Mouse (Mus musculus) MEL (cell line): Measurements from ENCODE around the gene Cacna1c. TPM values are rescaled to one million over a fixed set of nuclear protein-coding genes. Genes with fewer than 3 reads are reported as not detected.

Experiments
- DNase-seq: peaks from one replicate; pipeline ENCODE4 v3.0.0; 2011; ENCODE audit warnings: low read depth, low spot score
- H3K27ac ChIP-seq: 2 replicates; pipeline ENCODE4 v1.5.1; 2012; ENCODE audit warnings: low read depth, mild to moderate bottlenecking, control low read depth, low read length, moderate library complexity; ENCODE audit not compliant: control insufficient read depth
- H3K27me3 ChIP-seq, 2 experiments: fragments of 150-350 bp in 1 of 2; sonication (generic) in 1 of 2; 2 replicates each; pipeline ENCODE4 v1.6.1; 2012; ENCODE audit warnings: low read length in 2 of 2, mild to moderate bottlenecking in 2 of 2, improper control_type of control experiment in 1 of 2, moderate library complexity in 1 of 2; ENCODE audit not compliant: insufficient read depth in 2 of 2, control insufficient read depth in 1 of 2
- H3K36me3 ChIP-seq, 2 experiments: 2 replicates each; pipeline ENCODE4 v1.6.1; 2012 to 2014; ENCODE audit warnings: low read length in 2 of 2, improper control_type of control experiment in 1 of 2, inconsistent platforms in 1 of 2, mild to moderate bottlenecking in 1 of 2; ENCODE audit not compliant: insufficient read depth in 2 of 2, control insufficient read depth in 1 of 2
- H3K4me1 ChIP-seq, 2 experiments: fragments of 150-350 bp in 1 of 2; sonication (generic) in 1 of 2; 2 replicates each; pipeline ENCODE4 v1.6.1; 2012; ENCODE audit warnings: low read length in 2 of 2, improper control_type of control experiment in 1 of 2, mild to moderate bottlenecking in 1 of 2; ENCODE audit not compliant: insufficient read depth in 2 of 2, control insufficient read depth in 1 of 2
- H3K4me3 ChIP-seq, 2 experiments: fragments of 150-350 bp in 1 of 2; sonication (generic) in 1 of 2; 2 replicates each; pipeline ENCODE4 v1.5.1; 2012; ENCODE audit warnings: low read depth in 2 of 2, low read length in 2 of 2, mild to moderate bottlenecking in 2 of 2, moderate library complexity in 2 of 2, control low read depth in 1 of 2, improper control_type of control experiment in 1 of 2; ENCODE audit not compliant: control insufficient read depth in 1 of 2, insufficient read depth in 1 of 2
- H3K79me2 ChIP-seq: 2 replicates; pipeline ENCODE4 v1.6.1; 2012; ENCODE audit warnings: mild to moderate bottlenecking, low read length, moderate library complexity; ENCODE audit not compliant: control insufficient read depth, poor library complexity, insufficient read depth
- H3K9ac ChIP-seq: 2 replicates; pipeline ENCODE4 v1.6.1; 2012; ENCODE audit warnings: low read depth, mild to moderate bottlenecking, control low read depth, low read length, moderate library complexity; ENCODE audit not compliant: control insufficient read depth, poor library complexity, severe bottlenecking
- H3K9me3 ChIP-seq: fragments of 150-350 bp; sonication (generic); replicated peaks from 2 replicates; pipeline ENCODE4 v1.6.1; 2012; ENCODE audit warnings: mild to moderate bottlenecking, low read length, improper control_type of control experiment, moderate library complexity; ENCODE audit not compliant: insufficient read depth
- BHLHE40 ChIP-seq: IDR thresholded peaks from 2 replicates; pipeline ENCODE4 v1.6.1; 2012; ENCODE audit warnings: low read depth, mild to moderate bottlenecking, inconsistent platforms, low read length, improper control_type of control experiment, borderline replicate concordance
- CHD2 ChIP-seq: IDR thresholded peaks from 2 replicates; pipeline ENCODE4 v1.6.1; 2011; ENCODE audit warnings: low read length, improper control_type of control experiment
- E2F4 ChIP-seq: IDR thresholded peaks from 2 replicates; pipeline ENCODE4 v1.6.1; 2011; ENCODE audit warnings: low read depth, low read length, improper control_type of control experiment, borderline replicate concordance
- ELF1 ChIP-seq: IDR thresholded peaks from 2 replicates; pipeline ENCODE4 v1.6.1; 2014; ENCODE audit warnings: low read depth, mild to moderate bottlenecking, inconsistent platforms, low read length, improper control_type of control experiment, moderate library complexity
- EP300 ChIP-seq, 2 experiments: IDR thresholded peaks; 2 replicates each; pipeline ENCODE4 v1.6.1; 2011; ENCODE audit warnings: improper control_type of control experiment in 2 of 2, low read length in 2 of 2, low read depth in 1 of 2, mild to moderate bottlenecking in 1 of 2
- ETS1 ChIP-seq: IDR thresholded peaks from 2 replicates; pipeline ENCODE4 v1.6.1; 2012; ENCODE audit warnings: low read depth, mild to moderate bottlenecking, inconsistent platforms, low read length, improper control_type of control experiment, moderate library complexity
- GATA1 ChIP-seq: IDR thresholded peaks from 2 replicates; pipeline ENCODE4 v1.6.1; 2011; ENCODE audit warnings: low read depth, low read length, improper control_type of control experiment
- KAT2A ChIP-seq: conservative IDR thresholded peaks from 2 replicates; pipeline ENCODE4 v1.6.1; 2012; ENCODE audit warnings: low read depth, low read length, improper control_type of control experiment, inconsistent platforms
- MAFK ChIP-seq: IDR thresholded peaks from 2 replicates; pipeline ENCODE4 v1.6.1; 2011; ENCODE audit warnings: low read depth, mild to moderate bottlenecking, low read length, improper control_type of control experiment, borderline replicate concordance
- MXI1 ChIP-seq: IDR thresholded peaks from 2 replicates; pipeline ENCODE4 v1.6.1; 2011; ENCODE audit warnings: mild to moderate bottlenecking, low read depth, low read length, improper control_type of control experiment
- MYC ChIP-seq: IDR thresholded peaks from 2 replicates; pipeline ENCODE4 v1.6.1; 2011; ENCODE audit warnings: low read depth, mild to moderate bottlenecking, low read length, improper control_type of control experiment, moderate library complexity
- NELFE ChIP-seq: IDR thresholded peaks from 2 replicates; pipeline ENCODE4 v1.6.1; 2011; ENCODE audit warnings: low read depth, low read length, improper control_type of control experiment
- POLR2A ChIP-seq, 2 experiments: IDR thresholded peaks; 2 replicates each; pipeline ENCODE4 v1.6.1; 2011 to 2012; ENCODE audit warnings: low read length in 2 of 2, mild to moderate bottlenecking in 2 of 2, control low read depth in 1 of 2, improper control_type of control experiment in 1 of 2, low read depth in 1 of 2, moderate library complexity in 1 of 2; ENCODE audit not compliant: control insufficient read depth in 1 of 2, insufficient read depth in 1 of 2, poor library complexity in 1 of 2
- RAD21 ChIP-seq: IDR thresholded peaks from 2 replicates; pipeline ENCODE4 v1.6.1; 2011; ENCODE audit warnings: mild to moderate bottlenecking, low read depth, low read length, improper control_type of control experiment
- SIN3A ChIP-seq: IDR thresholded peaks from 2 replicates; pipeline ENCODE4 v1.6.1; 2012; ENCODE audit warnings: low read length, improper control_type of control experiment, inconsistent platforms
- TBP ChIP-seq: IDR thresholded peaks from 2 replicates; pipeline ENCODE4 v1.8.0; 2011; ENCODE audit warnings: low read depth, low read length, improper control_type of control experiment
- TCF12 ChIP-seq: IDR thresholded peaks from 2 replicates; pipeline ENCODE4 v1.6.1; 2014; ENCODE audit warnings: low read depth, mild to moderate bottlenecking, inconsistent platforms, low read length, improper control_type of control experiment, moderate library complexity
- USF1 ChIP-seq: IDR thresholded peaks from 2 replicates; pipeline ENCODE4 v1.6.1; 2014; ENCODE audit warnings: low read depth, mild to moderate bottlenecking, inconsistent platforms, low read length, improper control_type of control experiment, moderate library complexity
- USF2 ChIP-seq, 2 experiments: IDR thresholded peaks; 2 replicates each; pipeline ENCODE4 v1.6.1; 2011 to 2012; ENCODE audit warnings: improper control_type of control experiment in 2 of 2, low read length in 2 of 2, borderline replicate concordance in 1 of 2, inconsistent platforms in 1 of 2, low read depth in 1 of 2, mild to moderate bottlenecking in 1 of 2; ENCODE audit not compliant: insufficient read depth in 1 of 2
- ZKSCAN1 ChIP-seq: IDR thresholded peaks from 2 replicates; pipeline ENCODE4 v1.6.1; 2012; ENCODE audit warnings: low read depth, mild to moderate bottlenecking, inconsistent platforms, low read length, improper control_type of control experiment, moderate library complexity
- ZNF384 ChIP-seq: IDR thresholded peaks from 2 replicates; pipeline ENCODE4 v1.6.1; 2012; ENCODE audit warnings: low read depth, mild to moderate bottlenecking, inconsistent platforms, low read length, improper control_type of control experiment
- polyA plus RNA-seq, 2 experiments: library from polyadenylated mRNA; stranded (reverse) in 1 of 2; unstranded in 1 of 2; fragments of >175 nt in 1 of 2; fragments of >200 nt in 1 of 2; gene quantifications; 2 replicates each; pipeline versions ENCODE4 v1.2.1 to v1.2.4; 2012; ENCODE audit warnings: low replicate concordance in 2 of 2, low read depth in 1 of 2; ENCODE audit not compliant: insufficient read length in 2 of 2, insufficient read depth in 1 of 2, missing spikeins in 1 of 2
- total RNA-seq: library from RNA; depleted of rRNA; stranded (reverse); fragments of 300-350 nt; gene quantifications from 2 replicates; pipeline ENCODE4 v1.2.3, GENCODE M21; 2012

The Cacna1c gene
- total and polyA plus RNA-seq, 3 experiments, result 3.4 to 4.4 TPM; not detected in 1

GRCm38 (mm10) chr6:119017498-119017897 lies 178.7 kb downstream of the Cacna1c start:
- no peaks in the 10 kb centered on the region for H3K79me2 ChIP-seq
- peaks cover 0 to 5% of the 10 kb centered on the region in 2 experiments; a peak in 2 of 4 replicates for H3K36me3 ChIP-seq
- no peaks in the 10 kb centered on the region for H3K9me3 ChIP-seq
- peaks cover 2% of the 10 kb centered on the region in 2 experiments; a peak in 1 of 4 replicates for H3K4me1 ChIP-seq
- no peak overlapping the region for H3K4me3 ChIP-seq
- H3K27me3 ChIP-seq, result peaks cover 0 to 3% of the 10 kb centered on the region in 2 experiments; a peak in 2 of 4 replicates
- no peak for TF ChIP-seq CHD2
- no peak for TF ChIP-seq NELFE
- no peak for TF ChIP-seq ETS1
- TF ChIP-seq ZKSCAN1, result no peak
- TF ChIP-seq TBP, result no peak
- TF ChIP-seq MAFK, result no peak
- TF ChIP-seq TCF12, result no peak
- TF ChIP-seq SIN3A, result no peak
- TF ChIP-seq GATA1, result no peak
- TF ChIP-seq BHLHE40, result no peak
- TF ChIP-seq POLR2A (IDR thresholded peaks at IDR 0.05; ENCODE audit: control insufficient read depth in 1 of 2, insufficient read depth in 1 of 2, low read depth in 1 of 2, low read length in 2 of 2, poor library complexity in 1 of 2), result no peak
- TF ChIP-seq, all 39 proteins: peak for 0
- Histone ChIP-seq H3K27ac (no peak overlapping the region), H3K9ac (no peak overlapping the region)
- DNase-seq, result no peak

- H3K27ac ChIP-seq, result no peak overlapping the region
- no peaks in the 10 kb centered on the region for H3K9me3 ChIP-seq
- H3K79me2 ChIP-seq, result no peaks in the 10 kb centered on the region
- TF ChIP-seq E2F4 (no peak), MYC (no peak), RAD21 (no peak), MAFK (no peak), EP300 (IDR thresholded peaks at IDR 0.05; ENCODE audit: low read depth in 1 of 2, low read length in 2 of 2) (no peak), MXI1 (no peak), ELF1 (no peak), TCF12 (no peak), KAT2A (no peak), ZNF384 (no peak), USF2 (IDR thresholded peaks at IDR 0.05; ENCODE audit: borderline replicate concordance in 1 of 2, insufficient read depth in 1 of 2, low read depth in 1 of 2, low read length in 2 of 2) (no peak), USF1 (no peak)
- H3K4me3 ChIP-seq, result no peak overlapping the region
- no peak for DNase-seq
- peaks cover 2% of the 10 kb centered on the region in 2 experiments; a peak in 1 of 4 replicates for H3K4me1 ChIP-seq
- H3K9ac ChIP-seq, result no peak overlapping the region
- H3K36me3 ChIP-seq, result peaks cover 0 to 5% of the 10 kb centered on the region in 2 experiments; a peak in 2 of 4 replicates
- no peaks in the 10 kb centered on the region for H3K27me3 ChIP-seq
These were observed 180.9 kb downstream of the Cacna1c start for GRCm38 (mm10) chr6:119015346-119015745.
